Mouse (Mus musculus) 416B (cell line): ENCODE measurements around the gene Eed.
A peak's percentile ranks its signal among the peaks of the same experiment; 100 is the strongest.

Experiments used
- DNase-seq: peaks from one replicate; pipeline ENCODE4 v3.0.0; 2011; ENCODE audit warnings: low read depth

Gene Eed

DNA sequence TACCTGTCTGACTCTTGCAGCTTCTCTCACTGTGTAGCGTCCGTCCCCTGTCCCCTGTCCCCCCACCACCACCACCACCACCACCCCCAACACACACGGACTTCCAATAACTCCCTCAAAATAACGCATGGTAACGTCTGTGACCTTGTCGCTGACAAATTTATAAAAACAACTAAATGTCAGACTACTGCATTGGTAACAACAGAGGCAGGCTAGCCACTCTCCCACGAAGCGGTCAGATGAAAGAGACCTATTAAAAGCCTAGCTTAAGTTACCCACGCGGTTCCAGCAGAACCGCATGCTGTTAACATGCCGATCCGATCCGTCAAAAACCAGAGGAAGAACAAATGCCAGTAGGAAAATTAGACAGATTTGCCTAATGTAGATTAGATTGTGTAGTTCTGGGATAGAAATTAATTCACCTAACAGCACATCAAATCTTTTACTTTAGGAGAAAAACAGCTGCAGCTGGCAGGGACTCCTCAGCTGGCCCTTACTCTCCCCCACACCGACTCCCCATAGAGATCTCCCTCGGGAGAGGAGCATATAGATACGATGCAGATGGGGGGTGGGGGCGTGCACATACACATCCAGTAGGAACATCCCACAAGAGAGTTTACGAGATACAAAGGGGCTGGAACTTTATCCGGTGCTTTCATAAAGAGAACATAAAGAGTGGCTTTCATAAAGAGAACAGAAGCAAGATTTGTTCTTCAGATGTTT lies 71.7 kb downstream of the Eed start:
- no peak for DNase-seq

DNA sequence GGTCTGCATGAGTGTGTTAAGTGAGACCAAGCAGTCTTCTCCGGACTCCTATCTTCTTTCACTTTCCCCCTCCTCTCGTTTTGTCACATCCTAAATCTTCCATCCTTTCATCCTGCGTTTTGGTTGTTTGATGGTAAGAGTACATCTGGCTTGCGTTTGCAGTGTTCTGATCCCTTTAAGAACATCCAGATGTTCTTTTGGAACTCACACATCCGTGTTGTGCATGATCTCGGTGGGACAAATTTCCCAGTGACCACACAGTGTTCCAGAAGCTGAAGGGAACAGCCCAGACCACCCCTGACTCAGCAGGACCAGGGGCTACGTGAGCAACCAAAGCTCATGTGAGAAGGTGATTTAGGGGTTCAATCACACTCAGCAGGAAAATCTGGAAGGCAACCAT lies 72.4 kb downstream of the Eed start:
- DNase-seq: no peak

DNA sequence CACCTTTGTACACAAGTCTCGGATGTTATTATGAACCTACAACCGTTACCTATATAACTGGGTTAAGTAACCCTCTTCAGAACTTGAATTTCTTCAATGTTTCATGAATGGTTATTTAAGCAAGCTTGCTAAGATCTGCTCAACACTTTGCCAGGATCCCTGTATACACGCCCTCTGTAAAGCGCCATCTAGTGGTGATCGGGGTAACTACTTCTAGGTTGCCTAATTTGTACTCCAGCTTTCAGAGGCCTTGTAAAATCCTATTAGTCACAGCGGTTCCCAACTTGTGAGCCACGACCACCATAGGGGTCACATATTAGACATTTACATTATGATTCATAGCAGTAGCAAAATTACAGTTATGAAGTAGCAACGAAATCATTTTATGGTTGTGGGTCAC lies 72.8 kb downstream of the Eed start:
- peak; percentile 83 for DNase-seq
